22 mouse cellular contexts compared by ENCODE assay signal in the genomic region with DNA sequence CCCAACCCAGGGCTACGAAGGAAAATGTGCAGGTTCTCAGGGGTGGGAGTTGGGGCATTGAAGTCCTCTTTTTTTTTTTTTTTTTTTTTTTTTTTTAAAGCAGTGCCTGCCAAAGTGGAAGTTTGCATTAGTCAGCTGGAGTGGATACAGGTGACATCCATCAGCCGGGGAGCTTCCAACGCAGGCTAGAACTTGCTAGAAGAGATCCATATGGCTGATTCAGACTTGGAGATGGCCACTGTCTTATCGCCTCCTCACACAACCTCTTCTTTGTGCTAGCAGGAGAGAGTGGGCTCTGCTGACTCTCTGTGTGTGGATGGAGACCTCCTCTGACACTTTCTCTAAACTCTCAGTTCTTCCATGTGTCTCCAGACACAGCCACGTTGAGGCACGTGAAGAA. TPM values are rescaled to one million over a fixed set of nuclear protein-coding genes. Genes with fewer than 3 reads are reported as not detected.
DNase-seq lines count a peak whose midpoint lies in the region; ATAC-seq and TF ChIP-seq lines count a peak whose summit lies in the region.
"Had no signal": no experiment of that assay in that cellular context is flagged by ENCODE, and none has a peak within 500 bp of the region (broad histone marks: within the 10 kb centered on the region; RNA-seq: fewer than 3 reads in every experiment).

No protein-coding gene starts in this region.

- WGBS in forebrain, embryonic 13.5 days: 78% methylated on average over 6 of the region's 6 CpGs
- WGBS in forebrain, embryonic 14.5 days: 73% methylated on average over 6 of the region's 6 CpGs
- WGBS in heart, embryonic 14.5 days: 60% methylated on average over 6 of the region's 6 CpGs
- 32% methylated on average over 6 of the region's 6 CpGs for WGBS in lung, embryonic 14.5 days
- WGBS in lung, adult 2 months: 64% methylated on average over 6 of the region's 6 CpGs
- 31% methylated on average over 6 of the region's 6 CpGs for WGBS in stomach, postnatal 0 days

- ATAC-seq in forebrain, embryonic 13.5 days: no peak
- no peak for ATAC-seq in forebrain, embryonic 14.5 days
- no peak for ATAC-seq in heart, embryonic 14.5 days (ENCODE audit: insufficient number of reproducible peaks, insufficient read depth, low FRiP score, low read depth)
- ATAC-seq in lung, embryonic 14.5 days (ENCODE audit: insufficient read depth): no peak
- ATAC-seq in stomach, postnatal 0 days (ENCODE audit: low FRiP score, low TSS enrichment): no peak
- ATAC-seq: activated CD4-positive, CD25-positive, alpha-beta regulatory T cell, adult 4 months had no signal

- H3K27ac ChIP-seq in forebrain, embryonic 13.5 days: 0 out of 2 replicates have a peak overlapping the region, but pooled peaks have one; percentile 12
- no peak overlapping the region for H3K27ac ChIP-seq in forebrain, embryonic 14.5 days (ENCODE audit: low read depth, low read length)
- peak overlapping the region; percentile 80 to 92 for H3K27ac ChIP-seq in heart, embryonic 14.5 days (replicated peaks in 1 of 2; ENCODE audit: control insufficient read depth in 1 of 2, insufficient read depth in 1 of 2, low read depth in 2 of 2, low read length in 2 of 2)
- peak overlapping the region; percentile 19; the same call in 1 of the 2 replicates for H3K27ac ChIP-seq in lung, embryonic 14.5 days (ENCODE audit: low read depth)
- H3K27ac ChIP-seq in stomach, postnatal 0 days (replicated peaks): 0 out of 2 replicates have a peak overlapping the region, but pooled peaks have one; percentile 9
- H3K27ac ChIP-seq: gastrocnemius, adult 2 months; hindbrain, embryonic 14.5 days; limb, embryonic 15.5 days; liver, embryonic 15.5 days; midbrain, embryonic 10.5 days had no signal

- no peak for TF ChIP-seq POLR2A in lung, adult 2 months (IDR thresholded peaks at IDR 0.05; ENCODE audit: borderline replicate concordance, extremely low read depth, low read depth, low read length)

- no peak for DNase-seq in forebrain, embryonic 14.5 days (ENCODE audit: low spot score)
- no peak for DNase-seq in heart, postnatal 14 days
- peak; percentile 37 for DNase-seq in lung, embryonic 14.5 days
- DNase-seq in lung, adult 2 months: no peak
- DNase-seq in stomach, postnatal 0 days (ENCODE audit: low spot score): no peak
- DNase-seq in ovary, postnatal 36 days (ENCODE audit: low spot score): no peak
- DNase-seq: adrenal gland, postnatal 14 days; cerebellum, adult 11 months; cerebellum, postnatal 25 days; embryo, embryonic 11 days; gastrocnemius, adult 2 months; kidney, adult 11 months; kidney, postnatal 36 days; right cerebral cortex, postnatal 25 days; thymus, postnatal 14 days had no signal

- H3K4me2 ChIP-seq in forebrain, embryonic 13.5 days: no peak overlapping the region
- H3K4me2 ChIP-seq in forebrain, embryonic 14.5 days (ENCODE audit: low read length): no peak overlapping the region
- H3K4me2 ChIP-seq in heart, embryonic 14.5 days (ENCODE audit: low read length): no peak overlapping the region
- H3K4me2 ChIP-seq in lung, embryonic 14.5 days: no peak overlapping the region
- H3K4me2 ChIP-seq in stomach, postnatal 0 days (replicated peaks; ENCODE audit: low read depth): no peak overlapping the region
- H3K4me2 ChIP-seq: hindbrain, embryonic 14.5 days; limb, embryonic 15.5 days had no signal

- TF ChIP-seq CTCF in lung, embryonic 14.5 days (IDR thresholded peaks at IDR 0.05; ENCODE audit: low read depth): no peak
- no peak for TF ChIP-seq CTCF in lung, adult 2 months (IDR thresholded peaks at IDR 0.05; ENCODE audit: insufficient read depth, low read length)
- no peak for TF ChIP-seq CTCF in stomach, postnatal 0 days (IDR thresholded peaks at IDR 0.05; ENCODE audit: low read depth)

- no peak overlapping the region for H3K9ac ChIP-seq in forebrain, embryonic 13.5 days
- no peak overlapping the region for H3K9ac ChIP-seq in forebrain, embryonic 14.5 days (ENCODE audit: low read length)
- peak overlapping the region; percentile 13; the same call in 1 of the 2 replicates for H3K9ac ChIP-seq in heart, embryonic 14.5 days (ENCODE audit: low read length)
- no peak overlapping the region for H3K9ac ChIP-seq in lung, embryonic 14.5 days
- no peak overlapping the region for H3K9ac ChIP-seq in stomach, postnatal 0 days (ENCODE audit: low read length)
- H3K9ac ChIP-seq: hindbrain, embryonic 14.5 days; limb, embryonic 15.5 days; liver, embryonic 15.5 days had no signal

- no peaks in the 10 kb centered on the region for H3K9me3 ChIP-seq in forebrain, embryonic 13.5 days (replicated peaks)
- no peaks in the 10 kb centered on the region for H3K9me3 ChIP-seq in forebrain, embryonic 14.5 days (replicated peaks; ENCODE audit: control insufficient read depth, low read length)
- no peaks in the 10 kb centered on the region for H3K9me3 ChIP-seq in heart, embryonic 14.5 days (ENCODE audit: control insufficient read depth, low read length)
- H3K9me3 ChIP-seq in lung, embryonic 14.5 days (ENCODE audit: low read depth, low read length): no peaks in the 10 kb centered on the region
- H3K9me3 ChIP-seq in stomach, postnatal 0 days (ENCODE audit: control insufficient read depth, low read length): no peaks in the 10 kb centered on the region
- H3K9me3 ChIP-seq: limb, embryonic 15.5 days; liver, embryonic 15.5 days; midbrain, embryonic 10.5 days had no signal

- H3K4me1 ChIP-seq in forebrain, embryonic 13.5 days: peaks cover 46% of the 10 kb centered on the region
- peaks cover 16% of the 10 kb centered on the region for H3K4me1 ChIP-seq in forebrain, embryonic 14.5 days (ENCODE audit: control insufficient read depth, insufficient read depth, low read length)
- H3K4me1 ChIP-seq in heart, embryonic 14.5 days (ENCODE audit: control insufficient read depth in 2 of 2, insufficient read depth in 2 of 2, low read length in 2 of 2): peaks cover 55% of the 10 kb centered on the region in 2 experiments
- H3K4me1 ChIP-seq in lung, embryonic 14.5 days (ENCODE audit: insufficient read depth): peaks cover 20% of the 10 kb centered on the region
- no peaks in the 10 kb centered on the region; the same call in 1 of the 2 replicates for H3K4me1 ChIP-seq in lung, adult 2 months (ENCODE audit: control insufficient read depth, insufficient read depth, low read length)
- H3K4me1 ChIP-seq in stomach, postnatal 0 days (replicated peaks; ENCODE audit: control insufficient read depth, insufficient read depth): peaks cover 9% of the 10 kb centered on the region; the same call in 1 of the 2 replicates

- no peaks in the 10 kb centered on the region for H3K36me3 ChIP-seq in forebrain, embryonic 13.5 days (ENCODE audit: poor library complexity, severe bottlenecking)
- no peaks in the 10 kb centered on the region for H3K36me3 ChIP-seq in forebrain, embryonic 14.5 days (ENCODE audit: control insufficient read depth, insufficient read depth, low read length)
- no peaks in the 10 kb centered on the region for H3K36me3 ChIP-seq in heart, embryonic 14.5 days (ENCODE audit: control insufficient read depth, insufficient read depth, low read length)
- no peaks in the 10 kb centered on the region for H3K36me3 ChIP-seq in lung, embryonic 14.5 days (ENCODE audit: insufficient read depth)
- no peaks in the 10 kb centered on the region for H3K36me3 ChIP-seq in stomach, postnatal 0 days (ENCODE audit: control insufficient read depth, insufficient read depth, low read length)
- H3K36me3 ChIP-seq: limb, embryonic 15.5 days; liver, embryonic 15.5 days; midbrain, embryonic 10.5 days had no signal

- no peaks in the 10 kb centered on the region for H3K27me3 ChIP-seq in forebrain, embryonic 13.5 days
- H3K27me3 ChIP-seq in forebrain, embryonic 14.5 days (replicated peaks; ENCODE audit: control insufficient read depth, insufficient read depth, low read length): no peaks in the 10 kb centered on the region
- no peaks in the 10 kb centered on the region for H3K27me3 ChIP-seq in heart, embryonic 14.5 days (ENCODE audit: control insufficient read depth, insufficient read depth, low read length)
- H3K27me3 ChIP-seq in lung, embryonic 14.5 days (ENCODE audit: insufficient read depth, low read length): no peaks in the 10 kb centered on the region
- no peaks in the 10 kb centered on the region for H3K27me3 ChIP-seq in stomach, postnatal 0 days (ENCODE audit: control insufficient read depth, insufficient read depth, low read length)
- H3K27me3 ChIP-seq: limb, embryonic 15.5 days had no signal

- TF ChIP-seq EP300 in stomach, postnatal 0 days (optimal IDR thresholded peaks at IDR 0.05): no peak

- no peak overlapping the region for H3K4me3 ChIP-seq in forebrain, embryonic 13.5 days
- H3K4me3 ChIP-seq in forebrain, embryonic 14.5 days (ENCODE audit: low read depth, low read length): no peak overlapping the region
- no peak overlapping the region for H3K4me3 ChIP-seq in heart, embryonic 14.5 days (ENCODE audit: control insufficient read depth in 1 of 2, insufficient read depth in 1 of 2, low read depth in 1 of 2, low read length in 2 of 2)
- H3K4me3 ChIP-seq in lung, embryonic 14.5 days (ENCODE audit: low read depth, low read length): no peak overlapping the region
- no peak overlapping the region for H3K4me3 ChIP-seq in lung, adult 2 months (replicated peaks; ENCODE audit: extremely low read depth, low read depth, low read length)
- no peak overlapping the region for H3K4me3 ChIP-seq in stomach, postnatal 0 days (ENCODE audit: low read depth, low read length)
- H3K4me3 ChIP-seq: gastrocnemius, adult 2 months; limb, embryonic 15.5 days; liver, embryonic 15.5 days; midbrain, embryonic 10.5 days had no signal

- intact Hi-C loops in heart, postnatal 14 days (cut with DNase I): loop anchor here (10.0 kb wide), 1 partner anchor 64 kb away; no protein-coding TSS in a partner anchor

RNA-seq across cellular contexts. Expression of a gene that starts 53.9 kb away (rescaled TPM):
- 1.2 and 1.7 TPM in 2 replicates for polyA plus RNA-seq in forebrain, embryonic 13.5 days (2015; fragmentation: Nextera tagmentation; extraction: Ambion mirVana)
- polyA plus RNA-seq in forebrain, embryonic 14.5 days (2014; fragmentation: Nextera tagmentation; extraction: Ambion mirVana): 2.0 and 3.2 TPM in 2 replicates
- 4.5 and 4.6 TPM in 2 replicates for polyA plus RNA-seq in heart, embryonic 14.5 days (2014; fragmentation: Nextera tagmentation; extraction: Ambion mirVana)
- total RNA-seq in heart, postnatal 14 days (2021): 10 to 100 TPM in 1 of 2 experiments, 1 to 10 TPM in 1; 8.9 to 12.3 TPM
- polyA plus RNA-seq in lung, embryonic 14.5 days (2014; fragmentation: Nextera tagmentation; extraction: Ambion mirVana): 1.9 and 2.1 TPM in 2 replicates
- 14.5 and 38.8 TPM in 2 replicates for polyA plus RNA-seq in lung, adult 2 months (2012; rRNA removed)
- 1.1 and 1.4 TPM in 2 replicates for polyA plus RNA-seq in stomach, postnatal 0 days (2015; fragmentation: Nextera tagmentation; extraction: Ambion mirVana)
